Mouse (Mus musculus) G1E (cell line): ENCODE results near the gene Egfl7. TPM values are rescaled to one million over a fixed set of nuclear protein-coding genes. Genes with fewer than 3 reads are reported as not detected.

Experiments used
- ATAC-seq: 2 replicates; pipeline ENCODE4 v1.8.0; 2016; ENCODE audit warnings: mild to moderate bottlenecking; ENCODE audit not compliant: insufficient number of reproducible peaks, poor library complexity, low FRiP score, severe bottlenecking; ENCODE audit errors: extremely low read depth
- DNase-seq: peaks from one replicate; pipeline ENCODE4 v3.0.0; 2012; ENCODE audit warnings: low spot score
- H3K27me3 ChIP-seq: 2 replicates; pipeline ENCODE4 v1.6.1; 2012; ENCODE audit warnings: mild to moderate bottlenecking, low read length, inconsistent platforms; ENCODE audit not compliant: insufficient read depth
- H3K36me3 ChIP-seq: replicated peaks from 2 replicates; pipeline ENCODE3; 2012; ENCODE audit warnings: mild to moderate bottlenecking, inconsistent platforms
- H3K4me1 ChIP-seq: 2 replicates; pipeline ENCODE4 v1.6.1; 2012; ENCODE audit warnings: low read depth, low read length, inconsistent platforms, mixed read lengths; ENCODE audit not compliant: insufficient read depth
- H3K4me3 ChIP-seq: 2 replicates; pipeline ENCODE4 v1.5.1; 2012; ENCODE audit warnings: low read depth, mild to moderate bottlenecking, inconsistent platforms, low read length, moderate library complexity, mixed read lengths
- H3K9me3 ChIP-seq: replicated peaks from 2 replicates; pipeline ENCODE4 v1.6.1; 2012; ENCODE audit warnings: inconsistent platforms
- CTCF ChIP-seq: IDR thresholded peaks from 2 replicates; pipeline ENCODE4 v1.5.1; 2012; ENCODE audit warnings: low read depth, low read length, inconsistent platforms, mixed read lengths
- GATA1 ChIP-seq: IDR thresholded peaks from 2 replicates; pipeline ENCODE4 v1.6.1; 2012; ENCODE audit warnings: borderline replicate concordance, low read length, inconsistent platforms, mixed read lengths
- GATA2 ChIP-seq: IDR thresholded peaks from 2 replicates; pipeline ENCODE4 v1.6.1; 2012; ENCODE audit warnings: low read depth, low read length, inconsistent platforms, borderline replicate concordance
- POLR2AphosphoS5 ChIP-seq: IDR thresholded peaks from 2 replicates; pipeline ENCODE4 v1.6.1; 2012; ENCODE audit warnings: low read depth, low read length, inconsistent platforms; ENCODE audit not compliant: insufficient replicate concordance
- TAL1 ChIP-seq: conservative IDR thresholded peaks from 2 replicates; pipeline ENCODE4 v1.6.1; 2012; ENCODE audit warnings: low read depth, low read length, inconsistent platforms, mixed read lengths
- polyA plus RNA-seq: library from polyadenylated mRNA; stranded (reverse); fragments of >175 nt; gene quantifications from 2 replicates; pipeline ENCODE4 v1.2.3, GENCODE M21; 2012
- total RNA-seq, 2 experiments: library from RNA; stranded (forward) in 1 of 2; stranded (reverse) in 1 of 2; fragments of 200-1000 nt in 1 of 2; fragments of >200 nt in 1 of 2; fragmentation: Nextera tagmentation in 1 of 2; gene quantifications; 2 replicates each; pipeline ENCODE4 v1.2.3; 2014 to 2017

The Egfl7 gene
- total and polyA plus RNA-seq, 3 experiments, result 29.6 to 160 (median 136) TPM

DNA sequence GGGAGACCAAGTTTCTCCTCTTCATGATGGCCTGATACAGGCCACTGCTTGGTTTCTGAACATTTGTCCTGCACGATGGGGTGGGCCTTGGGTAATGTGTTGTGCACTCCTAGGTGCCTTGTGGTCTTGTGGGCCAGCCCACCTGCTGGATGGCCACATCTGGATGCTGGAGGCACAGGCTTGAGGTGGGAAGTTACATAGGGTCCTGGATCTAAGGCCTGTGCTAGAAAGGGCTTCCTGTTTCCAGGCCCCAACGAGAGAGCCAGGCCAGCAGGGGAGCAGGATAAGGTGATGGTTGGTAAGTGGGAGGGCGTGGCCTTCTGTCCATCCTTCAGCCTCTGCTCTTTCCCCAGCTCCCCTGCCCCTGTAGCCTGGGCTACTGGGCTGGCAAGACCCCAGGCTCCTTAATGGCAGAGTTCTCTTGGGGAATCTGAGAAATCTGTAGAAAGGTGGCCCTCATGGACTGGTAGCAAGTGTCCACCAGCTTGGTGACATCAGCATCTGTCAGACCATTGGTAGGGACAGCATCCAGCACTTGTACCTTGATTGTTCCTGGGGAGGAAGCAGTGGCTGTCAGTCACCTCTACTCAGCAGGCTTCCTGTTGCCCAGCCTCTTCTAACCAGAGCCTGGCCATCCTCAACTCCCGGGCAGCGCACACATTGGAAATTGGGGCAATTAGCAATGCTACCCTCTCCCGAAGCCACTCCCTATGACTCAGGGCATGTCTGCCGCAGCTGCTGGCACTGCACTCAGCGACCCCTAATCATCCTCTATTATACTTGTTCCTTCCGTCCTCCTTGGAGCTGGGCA, 13.6 kb downstream of the Egfl7 start:
- peaks cover 17% of the 10 kb centered on the region for H3K27me3 ChIP-seq
- no peak for TF ChIP-seq GATA1
- TF ChIP-seq CTCF, result no peak
- TF ChIP-seq TAL1, result no peak
- no peak for TF ChIP-seq GATA2
- no peak; the same call in 1 of the 2 replicates for TF ChIP-seq POLR2AphosphoS5
- no peaks in the 10 kb centered on the region for H3K9me3 ChIP-seq
- DNase-seq (no peak), ATAC-seq (no peak)
- H3K4me3 ChIP-seq, result no peak overlapping the region
- H3K4me1 ChIP-seq, result peaks cover 22% of the 10 kb centered on the region
- peaks cover 80% of the 10 kb centered on the region for H3K36me3 ChIP-seq

GRCm38 (mm10) chr2:26594022-26594346, 14.2 kb downstream of the Egfl7 start:
- no peak overlapping the region for H3K4me3 ChIP-seq
- DNase-seq (peak; percentile 61), ATAC-seq (peak; percentile 34; the same call in 1 of the 2 replicates)
- peaks cover 18% of the 10 kb centered on the region; the same call in 1 of the 2 replicates for H3K4me1 ChIP-seq
- H3K27me3 ChIP-seq, result peaks cover 17% of the 10 kb centered on the region
- TF ChIP-seq CTCF (peak; percentile 52; the same call in 1 of the 2 replicates), GATA2 (no peak)
- H3K36me3 ChIP-seq, result peaks cover 74% of the 10 kb centered on the region
- H3K9me3 ChIP-seq, result no peaks in the 10 kb centered on the region

DNA sequence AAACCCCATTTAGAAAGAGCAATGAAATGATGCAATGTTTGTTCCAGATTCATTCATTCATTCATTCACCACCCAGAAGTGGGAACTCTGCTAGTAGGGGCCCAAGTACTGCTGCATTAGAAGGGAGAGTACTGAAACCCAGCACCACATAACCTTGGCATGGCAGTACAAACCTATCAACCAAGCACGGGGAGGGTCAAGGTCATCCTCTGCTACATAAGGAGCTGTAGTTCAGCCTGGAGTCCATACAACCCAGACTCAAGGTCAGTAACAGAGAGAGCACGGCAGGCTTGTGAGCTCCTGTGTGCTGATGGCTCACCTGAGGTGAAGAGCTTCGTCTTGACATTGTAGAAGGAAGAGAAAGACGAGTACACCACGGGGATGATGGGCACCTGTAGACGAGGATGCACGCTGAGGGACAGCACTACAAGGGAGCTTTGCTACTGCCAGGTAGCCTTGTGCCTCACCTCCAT, 14.7 kb downstream of the Egfl7 start:
- H3K4me1 ChIP-seq, result peaks cover 15% of the 10 kb centered on the region; the same call in 1 of the 2 replicates
- no peak for ATAC-seq
- TF ChIP-seq POLR2AphosphoS5, result peak; percentile 77; the same call in 1 of the 2 replicates
- no peak for TF ChIP-seq GATA2

DNA sequence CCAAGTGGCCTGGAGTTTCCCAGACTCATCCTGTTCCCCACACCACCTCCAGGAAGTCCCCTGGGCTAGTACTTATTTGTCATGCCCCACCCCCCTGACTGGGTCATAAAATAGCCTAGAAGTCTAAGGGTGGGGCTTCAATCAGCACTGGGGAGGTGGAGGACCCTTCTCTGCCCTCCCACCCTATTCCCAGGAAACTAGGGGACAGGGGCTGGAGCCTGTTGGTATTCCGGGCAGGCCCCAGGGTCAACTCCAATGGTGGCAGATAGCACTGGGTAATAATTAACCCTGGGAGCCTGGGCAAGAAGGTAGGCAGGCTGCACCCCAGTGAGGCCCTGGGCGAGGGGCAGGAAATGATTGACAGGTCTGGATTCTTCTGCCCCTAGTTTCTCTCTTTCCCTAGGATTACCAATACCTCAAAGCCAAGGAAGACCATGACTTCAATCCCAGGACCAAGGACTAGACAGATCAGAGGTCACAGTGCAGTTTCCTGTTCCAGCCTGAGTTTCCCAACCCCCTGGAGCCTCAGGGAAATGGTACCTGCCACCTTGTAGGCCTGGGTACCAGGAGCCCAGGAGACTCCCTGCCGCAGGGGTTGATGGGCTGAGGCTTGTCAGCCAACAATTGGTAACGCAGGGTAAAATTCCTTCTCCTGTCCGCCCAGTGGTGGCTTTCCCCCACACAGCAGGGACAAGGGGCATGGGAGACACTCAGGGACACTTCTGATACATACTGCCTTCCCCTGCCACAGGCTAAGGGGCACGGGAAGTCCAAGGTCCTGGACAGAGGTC, 15.3 kb downstream of the Egfl7 start:
- TF ChIP-seq TAL1, result no peak
- TF ChIP-seq GATA2, result no peak
- TF ChIP-seq POLR2AphosphoS5, result peak; percentile 64; the same call in 1 of the 2 replicates
- no peaks in the 10 kb centered on the region for H3K9me3 ChIP-seq
- peaks cover 26% of the 10 kb centered on the region for H3K27me3 ChIP-seq
- H3K4me1 ChIP-seq, result peaks cover 10% of the 10 kb centered on the region; the same call in 1 of the 2 replicates
- H3K4me3 ChIP-seq, result no peak overlapping the region
- H3K36me3 ChIP-seq, result peaks cover 63% of the 10 kb centered on the region
- ATAC-seq, result no peak
- no peak for DNase-seq

More for the DNA sequence above, 14.7 kb downstream of the Egfl7 start:
- Histone ChIP-seq H3K36me3 (peaks cover 69% of the 10 kb centered on the region), H3K9me3 (no peaks in the 10 kb centered on the region), H3K27me3 (peaks cover 21% of the 10 kb centered on the region), H3K4me3 (no peak overlapping the region)
- DNase-seq, result no peak

DNA sequence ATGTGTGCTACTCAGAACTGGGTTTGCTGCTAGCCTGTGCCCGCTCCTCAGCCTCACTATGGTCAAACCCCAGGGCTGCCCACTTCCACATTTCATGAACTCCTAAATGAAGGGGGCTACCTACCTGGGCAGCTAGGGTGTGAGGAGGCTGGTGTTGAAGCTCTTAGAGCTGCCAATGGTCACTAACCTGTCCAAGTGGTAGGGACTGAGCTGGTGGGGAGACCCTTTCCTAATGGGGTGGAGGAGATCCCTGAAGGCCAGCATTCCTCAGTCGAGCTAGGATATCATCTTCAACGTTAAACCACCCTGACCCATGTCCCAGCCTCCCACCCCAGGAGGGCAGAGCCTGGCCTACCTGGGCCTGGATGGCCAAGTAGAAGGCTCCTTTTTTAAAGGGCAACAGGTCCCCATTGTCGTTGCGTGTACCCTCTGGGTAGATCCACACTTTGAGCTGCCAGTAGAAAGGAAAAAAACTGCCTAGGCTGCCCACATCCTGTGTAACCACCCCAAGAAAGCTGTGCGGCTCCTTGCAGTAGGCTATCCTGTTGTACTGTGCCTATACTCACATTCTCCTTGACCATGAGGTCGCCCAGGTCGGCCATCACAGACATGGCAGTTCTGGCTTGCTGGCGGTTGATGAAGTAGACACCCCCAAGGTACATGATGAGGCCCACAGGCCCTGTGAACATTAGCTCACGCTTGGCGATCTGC, 16.1 kb downstream of the Egfl7 start:
- Histone ChIP-seq H3K27me3 (peaks cover 34% of the 10 kb centered on the region), H3K36me3 (peaks cover 55% of the 10 kb centered on the region), H3K4me1 (peaks cover 4% of the 10 kb centered on the region; the same call in 1 of the 2 replicates), H3K9me3 (no peaks in the 10 kb centered on the region), H3K4me3 (no peak overlapping the region)
- ATAC-seq, result no peak
- TF ChIP-seq TAL1 (no peak), POLR2AphosphoS5 (no peak; the same call in 1 of the 2 replicates), GATA2 (no peak), GATA1 (no peak), CTCF (no peak)
- DNase-seq, result no peak

DNA sequence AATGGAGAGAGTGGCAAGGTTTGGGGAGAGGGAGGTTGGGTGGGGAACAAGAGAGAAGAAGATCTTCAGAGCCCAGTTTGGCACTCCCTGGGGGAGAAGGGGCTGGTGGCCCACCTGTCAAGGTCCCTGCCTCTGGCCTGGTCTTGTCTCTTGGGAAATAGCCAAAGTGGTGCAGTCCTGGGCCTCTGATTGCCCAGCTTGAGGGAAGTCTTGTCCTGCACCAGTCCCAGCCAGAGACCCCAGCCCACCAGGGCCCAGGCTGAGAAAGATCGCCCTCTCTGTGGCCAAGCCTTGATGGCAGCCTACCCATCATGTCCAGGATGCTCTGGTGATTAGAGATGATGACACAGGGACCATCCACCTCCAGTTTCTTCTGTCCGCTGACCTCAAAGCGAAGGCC, 17.1 kb downstream of the Egfl7 start:
- Histone ChIP-seq H3K4me1 (peaks cover 2% of the 10 kb centered on the region; the same call in 1 of the 2 replicates), H3K4me3 (no peak overlapping the region), H3K9me3 (no peaks in the 10 kb centered on the region), H3K36me3 (peaks cover 45% of the 10 kb centered on the region), H3K27me3 (peaks cover 35% of the 10 kb centered on the region)
- ATAC-seq (no peak), DNase-seq (no peak)
- no peak for TF ChIP-seq GATA1
- TF ChIP-seq POLR2AphosphoS5, result 0 out of 2 replicates have a peak, but pooled peaks have one; percentile 26
